Mouse (Mus musculus) bone marrow macrophage, adult 2 months (primary cell): ENCODE measurements around the gene Wnt9a. TPM values are rescaled to one million over a fixed set of nuclear protein-coding genes. Genes with fewer than 3 reads are reported as not detected.

ENCODE experiments used
- H3K27ac ChIP-seq: 2 replicates; pipeline ENCODE4 v1.5.1; 2012; ENCODE audit warnings: low read depth, low read length; ENCODE audit not compliant: insufficient read depth
- H3K4me1 ChIP-seq: 2 replicates; pipeline ENCODE4 v1.6.1; 2012; ENCODE audit warnings: low read length; ENCODE audit not compliant: control insufficient read depth, insufficient read depth
- H3K4me3 ChIP-seq: 2 replicates; pipeline ENCODE4 v1.5.1; 2012; ENCODE audit warnings: mild to moderate bottlenecking, low read length, moderate library complexity; ENCODE audit not compliant: insufficient read depth
- CTCF ChIP-seq: IDR thresholded peaks from 2 replicates; pipeline ENCODE4 v1.5.1; 2012; ENCODE audit warnings: low read depth, mild to moderate bottlenecking, low read length, moderate library complexity
- POLR2A ChIP-seq: IDR thresholded peaks from 2 replicates; pipeline ENCODE4 v1.6.1; 2012; ENCODE audit warnings: mild to moderate bottlenecking, low read depth, low read length, borderline replicate concordance
- polyA plus RNA-seq: library from polyadenylated mRNA; stranded (reverse); fragments of >200 nt; gene quantifications from 2 replicates; pipeline ENCODE4 v1.2.4, GENCODE M21; 2012; ENCODE audit not compliant: missing spikeins, insufficient read depth, insufficient read length

Wnt9a gene
- polyA plus RNA-seq, 1 experiment, result not detected

- Histone ChIP-seq H3K4me3 (no peak overlapping the region), H3K4me1 (no peaks in the 10 kb centered on the region), H3K27ac (no peak overlapping the region)
- TF ChIP-seq POLR2A, result no peak
- 0 out of 2 replicates have a peak, but pooled peaks have one; percentile 20 for TF ChIP-seq CTCF
Observed at GRCm38 (mm10) chr11:59302700-59303569, 3.8 kb upstream of the Wnt9a start.

GRCm38 (mm10) chr11:59305008-59305820, 1.5 kb upstream of the Wnt9a start:
- no peak for TF ChIP-seq CTCF
- TF ChIP-seq POLR2A, result no peak
- Histone ChIP-seq H3K27ac (no peak overlapping the region), H3K4me1 (no peaks in the 10 kb centered on the region), H3K4me3 (no peak overlapping the region)

- no peak for TF ChIP-seq POLR2A
- no peak for TF ChIP-seq CTCF
Observed at GRCm38 (mm10) chr11:59305821-59306215, 910 bp upstream of the Wnt9a start.

GRCm38 (mm10) chr11:59307422-59308163, 865 bp downstream of the Wnt9a start:
- peak; percentile 77 for TF ChIP-seq CTCF
- TF ChIP-seq POLR2A, result no peak
- no peaks in the 10 kb centered on the region for H3K4me1 ChIP-seq
- H3K27ac ChIP-seq, result no peak overlapping the region
- H3K4me3 ChIP-seq, result peak overlapping the region; percentile 62

More at GRCm38 (mm10) chr11:59305821-59306215, 910 bp upstream of the Wnt9a start:
- Histone ChIP-seq H3K4me3 (no peak overlapping the region), H3K4me1 (no peaks in the 10 kb centered on the region), H3K27ac (no peak overlapping the region)

GRCm38 (mm10) chr11:59308164-59308542, 1.4 kb downstream of the Wnt9a start:
- no peak overlapping the region for H3K4me3 ChIP-seq
- no peak for TF ChIP-seq POLR2A
- TF ChIP-seq CTCF, result no peak
- no peak overlapping the region for H3K27ac ChIP-seq
- H3K4me1 ChIP-seq, result no peaks in the 10 kb centered on the region

- no peak overlapping the region for H3K4me3 ChIP-seq
- H3K27ac ChIP-seq, result no peak overlapping the region
- TF ChIP-seq CTCF, result no peak
- TF ChIP-seq POLR2A, result no peak
- no peaks in the 10 kb centered on the region for H3K4me1 ChIP-seq
Observed at GRCm38 (mm10) chr11:59308625-59309024, 1.9 kb downstream of the Wnt9a start.

GRCm38 (mm10) chr11:59309106-59309805, 2.5 kb downstream of the Wnt9a start:
- no peak overlapping the region for H3K27ac ChIP-seq
- H3K4me1 ChIP-seq, result no peaks in the 10 kb centered on the region
- TF ChIP-seq POLR2A (no peak), CTCF (no peak)
- H3K4me3 ChIP-seq, result no peak overlapping the region

- H3K4me1 ChIP-seq, result no peaks in the 10 kb centered on the region
- no peak overlapping the region for H3K27ac ChIP-seq
- TF ChIP-seq POLR2A, result no peak
- no peak for TF ChIP-seq CTCF
- no peak overlapping the region for H3K4me3 ChIP-seq
Observed at GRCm38 (mm10) chr11:59309976-59310375, 3.2 kb downstream of the Wnt9a start.

GRCm38 (mm10) chr11:59312060-59312459, 5.3 kb downstream of the Wnt9a start:
- Histone ChIP-seq H3K4me1 (no peaks in the 10 kb centered on the region), H3K4me3 (no peak overlapping the region), H3K27ac (no peak overlapping the region)
- no peak for TF ChIP-seq CTCF
- no peak for TF ChIP-seq POLR2A
